Mouse (Mus musculus): ENCODE measurements around the gene Maged2. TPM values are rescaled to one million over a fixed set of nuclear protein-coding genes. Genes with fewer than 3 reads are reported as not detected.
A peak's percentile ranks its signal among the peaks of the same experiment; 100 is the strongest.
"Not testable (repeated sequence)": the region's sequence is repeated elsewhere in the genome, so short reads cannot be mapped to it uniquely, and the experiment has no call there.

Maged2 gene
- polyA plus RNA-seq, 1 experiment from 2014 or later = 697 TPM

GRCm38 (mm10) chrX:150812787-150813298, 1.3 kb downstream of the Maged2 start:
- Histone ChIP-seq H3K27ac (ENCODE audit: low read length) (no peak overlapping the region), H3K9ac (replicated peaks; ENCODE audit: low read depth, low read length) (peak overlapping the region; percentile 30; the same call in 1 of the 2 replicates), H3K27me3 (ENCODE audit: control insufficient read depth, insufficient read depth, low read length) (no peaks in the 10 kb centered on the region), H3K4me2 (replicated peaks; ENCODE audit: low read depth, low read length) (peak overlapping the region; percentile 41), H3K36me3 (ENCODE audit: control insufficient read depth, insufficient read depth, low read length) (peaks cover 23% of the 10 kb centered on the region), H3K4me1 (ENCODE audit: control insufficient read depth, insufficient read depth, low read length) (peaks cover 4% of the 10 kb centered on the region; the same call in 1 of the 2 replicates), H3K4me3 (ENCODE audit: low read depth, low read length) (peak overlapping the region; percentile 32), H3K9me3 (ENCODE audit: control insufficient read depth, low read depth, low read length) (no peaks in the 10 kb centered on the region)
- ATAC-seq (ENCODE audit: insufficient number of reproducible peaks, insufficient read depth, low FRiP score, low read depth) = peak; percentile 95
- WGBS = 31% methylated on average over 23 of the region's 24 CpGs

DNA sequence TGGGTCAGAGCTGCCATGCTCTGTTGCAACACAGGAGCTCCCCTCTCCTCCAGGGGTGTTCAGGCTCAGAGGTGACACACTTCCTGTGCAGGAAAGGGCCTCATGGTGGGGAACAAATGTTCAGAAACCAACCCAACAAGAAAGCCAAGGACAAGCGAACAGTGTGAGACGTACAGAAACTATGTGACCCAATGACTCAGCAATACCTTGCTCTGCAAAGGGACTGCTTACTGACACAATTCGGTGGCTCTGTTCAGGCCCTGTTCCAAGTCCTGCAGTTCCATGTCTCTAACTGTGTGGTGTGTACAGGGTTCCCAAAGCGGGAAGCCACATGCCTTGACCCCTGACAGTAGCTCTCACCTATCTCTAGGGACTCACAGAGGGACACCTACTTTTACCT, 13.2 kb downstream of the Maged2 start:
- H3K9ac ChIP-seq (replicated peaks; ENCODE audit: low read depth, low read length); H3K9me3 ChIP-seq (ENCODE audit: control insufficient read depth, low read depth, low read length); ATAC-seq (ENCODE audit: insufficient number of reproducible peaks, insufficient read depth, low FRiP score, low read depth); H3K27ac ChIP-seq (ENCODE audit: low read length); H3K4me2 ChIP-seq (replicated peaks; ENCODE audit: low read depth, low read length); H3K4me3 ChIP-seq (ENCODE audit: low read depth, low read length); H3K27me3 ChIP-seq (ENCODE audit: control insufficient read depth, insufficient read depth, low read length); H3K4me1 ChIP-seq (ENCODE audit: control insufficient read depth, insufficient read depth, low read length); H3K36me3 ChIP-seq (ENCODE audit: control insufficient read depth, insufficient read depth, low read length): not testable (repeated sequence)
- WGBS = 95% methylated on average over 1 of the region's 4 CpGs

- H3K4me3 ChIP-seq (ENCODE audit: low read depth, low read length); H3K9ac ChIP-seq (replicated peaks; ENCODE audit: low read depth, low read length); H3K4me2 ChIP-seq (replicated peaks; ENCODE audit: low read depth, low read length); H3K4me1 ChIP-seq (ENCODE audit: control insufficient read depth, insufficient read depth, low read length); H3K9me3 ChIP-seq (ENCODE audit: control insufficient read depth, low read depth, low read length); H3K27me3 ChIP-seq (ENCODE audit: control insufficient read depth, insufficient read depth, low read length); H3K36me3 ChIP-seq (ENCODE audit: control insufficient read depth, insufficient read depth, low read length): not testable (repeated sequence)
- H3K27ac ChIP-seq (ENCODE audit: low read length) = 0 out of 2 replicates have a peak overlapping the region, but pooled peaks have one; percentile 6
- WGBS = 46% methylated on average over 4 of the region's 10 CpGs
- ATAC-seq (ENCODE audit: insufficient number of reproducible peaks, insufficient read depth, low FRiP score, low read depth) = peak; percentile 97
Observed at GRCm38 (mm10) chrX:150798493-150799177, 15.5 kb downstream of the Maged2 start.

Other genes with a start within 250 kb of the Maged2 start
- gene Pfkfb1, start 226.1 kb downstream of the Maged2 start, polyA plus RNA-seq (2014; fragmentation: Nextera tagmentation; extraction: Ambion mirVana) = 6.9 and 9.5 TPM in 2 replicates
- 17.5 and 20.9 TPM in 2 replicates for gene Apex2, start 224.5 kb downstream of the Maged2 start, polyA plus RNA-seq (2014; fragmentation: Nextera tagmentation; extraction: Ambion mirVana)
- 32.4 and 34.5 TPM in 2 replicates for gene Tro, start 156.8 kb downstream of the Maged2 start, polyA plus RNA-seq (2014; fragmentation: Nextera tagmentation; extraction: Ambion mirVana)
- gene Gnl3l, start 203.0 kb upstream of the Maged2 start, polyA plus RNA-seq (2014; fragmentation: Nextera tagmentation; extraction: Ambion mirVana) = 28.1 and 29.4 TPM in 2 replicates
- gene Fgd1, start 231.8 kb upstream of the Maged2 start, polyA plus RNA-seq (2014; fragmentation: Nextera tagmentation; extraction: Ambion mirVana) = 11.5 and 13.1 TPM in 2 replicates